Mouse (Mus musculus): Measurements from ENCODE around the gene Zfp62. TPM values are rescaled to one million over a fixed set of nuclear protein-coding genes. Genes with fewer than 3 reads are reported as not detected.

The Zfp62 gene
- polyA plus RNA-seq, 2 experiments = 5.2 to 10.6 TPM

DNA sequence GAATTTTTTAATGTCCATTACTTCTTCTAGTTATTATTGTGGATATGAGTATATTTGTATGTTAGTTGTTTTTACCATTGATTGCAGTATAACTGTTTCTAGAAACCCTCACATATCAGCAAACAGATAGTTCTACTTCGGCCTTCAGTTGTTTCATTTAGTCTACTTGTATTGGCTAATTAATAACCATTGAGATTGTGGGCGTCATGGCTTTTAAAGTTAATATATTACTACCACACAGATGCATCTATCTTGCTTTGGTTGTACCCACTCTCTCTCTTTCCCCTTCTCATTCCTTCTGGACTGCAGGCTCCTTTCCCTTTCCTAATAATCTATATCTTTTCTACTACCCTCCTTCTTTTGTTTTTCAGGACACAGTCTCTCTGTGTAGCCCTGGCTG lies 56.2 kb downstream of the Zfp62 start:
- Histone ChIP-seq H3K4me3 (ENCODE audit: insufficient read depth in 1 of 2, low read depth in 2 of 2, low read length in 2 of 2) (no peak overlapping the region), H3K27me3 (ENCODE audit: control insufficient read depth, insufficient read depth, low read length) (no peaks in the 10 kb centered on the region), H3K4me1 (replicated peaks; ENCODE audit: control insufficient read depth in 2 of 2, insufficient read depth in 2 of 2, low read length in 1 of 2) (no peaks in the 10 kb centered on the region), H3K27ac (no peak overlapping the region), H3K9me3 (ENCODE audit: control insufficient read depth, low read length) (no peaks in the 10 kb centered on the region), H3K4me2 (ENCODE audit: low read depth) (no peak overlapping the region), H3K36me3 (replicated peaks; ENCODE audit: control insufficient read depth, insufficient read depth, low read depth) (peaks cover 40% of the 10 kb centered on the region), H3K9ac (replicated peaks) (no peak overlapping the region)
- DNase-seq (ENCODE audit: low read depth in 3 of 3, low spot score in 3 of 3) = no peak
- ATAC-seq (ENCODE audit: insufficient read depth) = no peak
- 65% methylated on average over 2 of the region's 2 CpGs for WGBS (ENCODE audit: insufficient replicate concordance)
- TF ChIP-seq CTCF (IDR thresholded peaks at IDR 0.05; ENCODE audit: low read depth) = no peak
- no peak for TF ChIP-seq EP300 (IDR thresholded peaks at IDR 0.05; ENCODE audit: low read depth)

DNA sequence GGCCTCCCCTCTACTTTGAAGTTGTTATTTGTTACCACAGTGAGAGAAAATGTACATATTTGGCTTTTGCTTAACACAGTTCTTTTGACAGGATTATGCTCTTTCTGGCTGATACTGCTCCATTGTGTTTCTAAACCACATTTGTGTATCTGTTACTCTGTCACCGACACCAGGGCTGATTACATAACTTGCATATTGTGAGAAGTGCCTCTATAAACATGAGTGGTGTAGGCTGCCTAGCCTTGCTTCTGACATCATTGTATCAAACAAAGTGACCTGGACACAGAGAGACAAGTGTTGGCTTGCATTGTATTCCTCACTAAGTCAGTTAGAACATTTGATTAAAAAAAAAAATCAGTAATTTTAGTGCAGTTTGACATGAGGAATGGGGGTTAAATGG lies 56.7 kb downstream of the Zfp62 start:
- Histone ChIP-seq H3K27me3 (ENCODE audit: control insufficient read depth, insufficient read depth, low read length) (no peaks in the 10 kb centered on the region), H3K9me3 (ENCODE audit: control insufficient read depth, low read length) (no peaks in the 10 kb centered on the region), H3K36me3 (replicated peaks; ENCODE audit: control insufficient read depth, insufficient read depth, low read depth) (peaks cover 36% of the 10 kb centered on the region), H3K4me3 (ENCODE audit: insufficient read depth in 1 of 2, low read depth in 2 of 2, low read length in 2 of 2) (no peak overlapping the region), H3K9ac (replicated peaks) (no peak overlapping the region), H3K27ac (no peak overlapping the region), H3K4me2 (ENCODE audit: low read depth) (no peak overlapping the region), H3K4me1 (replicated peaks; ENCODE audit: control insufficient read depth in 2 of 2, insufficient read depth in 2 of 2, low read length in 1 of 2) (no peaks in the 10 kb centered on the region)
- no peak for ATAC-seq (ENCODE audit: insufficient read depth)
- 40% methylated on average over 1 of the region's 1 CpGs for WGBS (ENCODE audit: insufficient replicate concordance)
- no peak for DNase-seq (ENCODE audit: low read depth in 3 of 3, low spot score in 3 of 3)
- TF ChIP-seq EP300 (IDR thresholded peaks at IDR 0.05; ENCODE audit: low read depth) (no peak), CTCF (IDR thresholded peaks at IDR 0.05; ENCODE audit: low read depth) (no peak)

DNA sequence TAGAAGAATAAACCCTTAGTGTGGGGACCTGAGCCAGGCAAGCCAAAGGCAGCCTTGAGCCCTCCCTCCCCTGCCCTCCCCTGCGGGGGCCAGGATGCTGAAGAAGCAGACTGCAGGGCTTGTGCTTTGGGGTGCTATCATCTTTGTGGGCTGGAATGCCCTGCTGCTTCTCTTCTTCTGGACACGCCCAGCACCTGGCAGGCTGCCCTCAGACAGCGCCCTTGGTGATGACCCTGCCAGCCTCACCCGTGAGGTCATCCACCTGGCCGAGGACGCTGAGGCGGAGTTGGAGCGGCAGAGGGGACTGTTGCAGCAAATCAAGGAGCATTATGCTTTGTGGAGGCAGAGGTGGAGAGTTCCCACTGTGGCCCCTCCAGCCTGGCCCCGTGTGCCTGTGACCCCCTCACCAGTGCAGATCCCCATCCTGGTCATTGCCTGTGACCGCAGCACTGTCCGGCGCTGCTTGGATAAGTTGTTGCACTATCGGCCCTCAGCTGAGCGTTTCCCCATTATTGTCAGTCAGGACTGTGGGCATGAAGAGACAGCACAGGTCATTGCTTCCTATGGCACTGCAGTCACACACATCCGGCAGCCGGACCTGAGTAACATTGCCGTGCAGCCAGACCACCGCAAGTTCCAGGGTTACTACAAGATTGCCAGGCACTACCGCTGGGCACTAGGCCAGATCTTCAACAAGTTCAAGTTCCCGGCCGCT lies 57.7 kb downstream of the Zfp62 start:
- Histone ChIP-seq H3K4me1 (replicated peaks; ENCODE audit: control insufficient read depth in 2 of 2, insufficient read depth in 2 of 2, low read length in 1 of 2) (no peaks in the 10 kb centered on the region), H3K36me3 (replicated peaks; ENCODE audit: control insufficient read depth, insufficient read depth, low read depth) (peaks cover 31% of the 10 kb centered on the region), H3K9me3 (ENCODE audit: control insufficient read depth, low read length) (no peaks in the 10 kb centered on the region), H3K4me2 (ENCODE audit: low read depth) (no peak overlapping the region), H3K27ac (no peak overlapping the region), H3K4me3 (ENCODE audit: insufficient read depth in 1 of 2, low read depth in 2 of 2, low read length in 2 of 2) (no peak overlapping the region), H3K27me3 (ENCODE audit: control insufficient read depth, insufficient read depth, low read length) (no peaks in the 10 kb centered on the region), H3K9ac (replicated peaks) (no peak overlapping the region)
- ATAC-seq (ENCODE audit: insufficient read depth) = 0 out of 2 replicates have a peak, but pooled peaks have one; percentile 14
- 91% methylated on average over 21 of the region's 21 CpGs for WGBS (ENCODE audit: insufficient replicate concordance)
- no peak for DNase-seq (ENCODE audit: low read depth in 3 of 3, low spot score in 3 of 3)
- TF ChIP-seq EP300 (IDR thresholded peaks at IDR 0.05; ENCODE audit: low read depth) = no peak
- TF ChIP-seq CTCF (IDR thresholded peaks at IDR 0.05; ENCODE audit: low read depth) = no peak

DNA sequence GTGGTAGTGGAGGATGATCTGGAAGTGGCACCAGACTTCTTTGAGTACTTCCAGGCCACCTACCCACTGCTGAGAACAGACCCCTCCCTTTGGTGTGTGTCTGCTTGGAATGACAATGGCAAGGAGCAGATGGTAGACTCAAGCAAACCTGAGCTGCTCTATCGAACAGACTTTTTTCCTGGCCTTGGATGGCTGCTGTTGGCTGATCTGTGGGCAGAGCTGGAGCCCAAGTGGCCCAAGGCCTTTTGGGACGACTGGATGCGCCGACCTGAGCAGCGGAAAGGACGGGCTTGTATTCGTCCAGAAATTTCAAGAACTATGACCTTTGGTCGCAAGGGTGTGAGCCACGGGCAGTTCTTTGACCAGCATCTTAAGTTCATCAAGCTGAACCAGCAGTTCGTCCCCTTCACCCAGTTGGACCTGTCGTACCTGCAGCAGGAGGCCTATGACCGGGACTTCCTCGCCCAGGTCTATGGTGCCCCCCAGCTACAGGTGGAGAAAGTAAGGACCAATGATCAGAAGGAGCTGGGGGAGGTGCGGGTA lies 58.3 kb downstream of the Zfp62 start:
- no peak overlapping the region for H3K4me2 ChIP-seq (ENCODE audit: low read depth)
- no peak overlapping the region for H3K4me3 ChIP-seq (ENCODE audit: insufficient read depth in 1 of 2, low read depth in 2 of 2, low read length in 2 of 2)
- peaks cover 31% of the 10 kb centered on the region for H3K36me3 ChIP-seq (replicated peaks; ENCODE audit: control insufficient read depth, insufficient read depth, low read depth)
- DNase-seq (ENCODE audit: low read depth in 3 of 3, low spot score in 3 of 3) (no peak), ATAC-seq (ENCODE audit: insufficient read depth) (no peak)
- no peak overlapping the region for H3K27ac ChIP-seq
- H3K27me3 ChIP-seq (ENCODE audit: control insufficient read depth, insufficient read depth, low read length) = no peaks in the 10 kb centered on the region
- TF ChIP-seq CTCF (IDR thresholded peaks at IDR 0.05; ENCODE audit: low read depth) = no peak
- no peak for TF ChIP-seq EP300 (IDR thresholded peaks at IDR 0.05; ENCODE audit: low read depth)
- WGBS (ENCODE audit: insufficient replicate concordance) = 85% methylated on average over 14 of the region's 14 CpGs
- no peak overlapping the region for H3K9ac ChIP-seq (replicated peaks)
- H3K4me1 ChIP-seq (replicated peaks; ENCODE audit: control insufficient read depth in 2 of 2, insufficient read depth in 2 of 2, low read length in 1 of 2) = 0 out of 4 replicates have a peak, but pooled peaks cover 0 to 3% of the 10 kb centered on the region in 2 experiments
- H3K9me3 ChIP-seq (ENCODE audit: control insufficient read depth, low read length) = no peaks in the 10 kb centered on the region

DNA sequence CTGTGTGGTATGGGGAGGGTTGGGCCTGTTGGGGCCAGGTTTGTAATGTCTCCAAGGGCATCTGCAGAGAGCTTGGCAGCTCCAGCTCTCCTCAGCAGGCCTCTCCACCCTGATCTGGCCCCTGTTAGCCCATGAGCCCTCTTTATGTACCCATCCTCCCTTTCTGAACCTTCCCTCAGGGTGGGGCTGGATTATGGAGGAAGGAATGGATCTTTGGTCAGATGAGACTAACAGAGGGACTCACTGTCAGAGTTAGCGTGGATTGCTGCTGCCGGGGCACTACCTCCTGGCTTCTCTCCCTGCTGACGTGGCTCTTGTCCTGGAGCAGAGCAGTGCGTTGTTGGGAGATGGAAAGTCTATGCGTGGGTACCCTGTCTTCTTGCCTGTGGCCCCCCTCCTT lies 59.2 kb downstream of the Zfp62 start:
- Histone ChIP-seq H3K9ac (replicated peaks) (no peak overlapping the region), H3K4me3 (ENCODE audit: insufficient read depth in 1 of 2, low read depth in 2 of 2, low read length in 2 of 2) (no peak overlapping the region), H3K9me3 (ENCODE audit: control insufficient read depth, low read length) (no peaks in the 10 kb centered on the region)

More for the DNA sequence above, 59.2 kb downstream of the Zfp62 start:
- no peak for TF ChIP-seq EP300 (IDR thresholded peaks at IDR 0.05; ENCODE audit: low read depth)
- no peak for TF ChIP-seq CTCF (IDR thresholded peaks at IDR 0.05; ENCODE audit: low read depth)
- H3K4me1 ChIP-seq (replicated peaks; ENCODE audit: control insufficient read depth in 2 of 2, insufficient read depth in 2 of 2, low read length in 1 of 2) = 0 out of 4 replicates have a peak, but pooled peaks cover 0 to 4% of the 10 kb centered on the region in 2 experiments
- WGBS (ENCODE audit: insufficient replicate concordance) = 79% methylated on average over 5 of the region's 5 CpGs
- H3K4me2 ChIP-seq (ENCODE audit: low read depth) = no peak overlapping the region
- no peak overlapping the region for H3K27ac ChIP-seq
- peaks cover 27% of the 10 kb centered on the region for H3K36me3 ChIP-seq (replicated peaks; ENCODE audit: control insufficient read depth, insufficient read depth, low read depth)
- no peaks in the 10 kb centered on the region for H3K27me3 ChIP-seq (ENCODE audit: control insufficient read depth, insufficient read depth, low read length)
- no peak for ATAC-seq (ENCODE audit: insufficient read depth)
- no peak for DNase-seq (ENCODE audit: low read depth in 3 of 3, low spot score in 3 of 3)
